Mouse (Mus musculus): ENCODE measurements around the gene Sox21. TPM values are rescaled to one million over a fixed set of nuclear protein-coding genes. Genes with fewer than 3 reads are reported as not detected.

Gene Sox21
- polyA plus RNA-seq (2015; fragmentation: Nextera tagmentation; extraction: Ambion mirVana) = 0.06 TPM in 2 replicates

DNA sequence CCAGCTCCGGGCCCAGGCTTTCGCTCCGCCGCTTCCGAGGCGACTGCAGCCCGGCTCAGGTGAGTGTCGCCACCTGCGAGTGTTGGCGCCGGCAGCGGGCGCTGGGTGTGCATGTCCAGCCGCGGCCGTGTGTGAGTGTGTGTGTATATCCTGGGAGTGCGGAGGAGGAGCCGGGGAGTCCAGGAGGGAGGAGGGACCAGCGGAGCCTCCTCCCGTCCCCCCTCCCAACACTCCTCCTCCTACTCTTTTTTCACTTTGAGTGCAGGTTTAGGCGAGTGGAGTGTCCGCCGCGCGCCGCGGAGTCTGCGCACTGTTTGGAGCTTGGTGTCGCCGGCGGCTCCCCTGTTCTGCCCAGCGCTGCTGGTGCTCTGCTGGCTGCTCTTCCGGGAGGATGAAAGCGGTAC is at the start of gene Sox21:
Sox21 (minus strand) TSS at position 145 of the 404 bp plus-strand sequence.

DNA sequence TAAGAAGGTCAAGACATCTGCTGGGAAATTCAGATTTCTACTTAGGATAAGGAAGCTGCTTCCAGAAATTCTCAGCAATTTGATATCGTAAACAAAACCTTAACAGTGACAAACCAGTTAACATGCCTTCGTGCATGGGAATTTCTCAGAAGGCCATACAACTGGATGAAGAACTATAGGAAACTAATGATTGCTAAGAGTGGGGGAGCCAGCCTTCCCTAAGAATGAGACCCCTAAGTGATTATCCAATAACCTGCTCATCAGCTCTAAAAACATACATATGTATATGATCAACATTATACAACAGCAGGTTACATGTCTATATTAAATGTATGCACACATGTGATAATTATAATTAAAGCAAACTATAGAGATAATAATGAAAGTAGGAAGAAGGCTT is 29.8 kb upstream of the Sox21 start, which contains the start of gene Gm9376:
Gm9376 (plus strand) TSS at position 301 of the 400 bp plus-strand sequence.

Small RNA genes within 50 kb of the gene (microRNA-seq; reads per million reads assigned to microRNA genes)
- not detected for gene Mir6241

Other genes with a start within 250 kb of the Sox21 start
- 0.30 and 0.35 TPM in 2 replicates for gene Dct, start 184.8 kb downstream of the Sox21 start, polyA plus RNA-seq (2015; fragmentation: Nextera tagmentation; extraction: Ambion mirVana)
- gene Tgds, start 104.3 kb downstream of the Sox21 start, polyA plus RNA-seq (2015; fragmentation: Nextera tagmentation; extraction: Ambion mirVana) = 20.5 and 21.0 TPM in 2 replicates
- 55.0 and 56.6 TPM in 2 replicates for gene Gpr180, start 99.9 kb downstream of the Sox21 start, polyA plus RNA-seq (2015; fragmentation: Nextera tagmentation; extraction: Ambion mirVana)
- gene Gm9376, start 29.9 kb upstream of the Sox21 start, polyA plus RNA-seq (2015; fragmentation: Nextera tagmentation; extraction: Ambion mirVana) = not detected in 2 replicates